Mouse (Mus musculus): Measurements from ENCODE around the gene Tppp3. TPM values are rescaled to one million over a fixed set of nuclear protein-coding genes. Genes with fewer than 3 reads are reported as not detected.

Gene Tppp3
- total and polyA plus RNA-seq, 3 experiments = 0.25 to 0.39 TPM; not detected in 1

GRCm38 (mm10) chr8:105418992-105419391, 52.3 kb downstream of the Tppp3 start:
- Histone ChIP-seq H3K27me3 (replicated peaks) (no peaks in the 10 kb centered on the region), H3K36me3 (replicated peaks in 1 of 2; ENCODE audit: control insufficient read depth in 1 of 2, insufficient read depth in 1 of 2, low read length in 1 of 2) (no peaks in the 10 kb centered on the region), H3K79me2 (replicated peaks; ENCODE audit: control insufficient read depth, extremely low read depth, insufficient read depth, poor library complexity, severe bottlenecking) (no peaks in the 10 kb centered on the region), H3K27ac (ENCODE audit: insufficient read depth, low read depth) (no peak overlapping the region), H3K4me2 (ENCODE audit: insufficient read depth, low read depth, poor library complexity, severe bottlenecking) (no peak overlapping the region), H3K9ac (ENCODE audit: insufficient read depth, low read depth) (no peak overlapping the region), H3K4me1 (ENCODE audit: control insufficient read depth in 1 of 2, insufficient read depth in 2 of 2) (no peaks in the 10 kb centered on the region), H3K9me3 (replicated peaks; ENCODE audit: low read length) (peaks cover 4% of the 10 kb centered on the region), H3K4me3 (replicated peaks in 1 of 3; ENCODE audit: low read depth in 2 of 3, low read length in 2 of 3, poor library complexity in 1 of 3) (no peak overlapping the region)
- in situ Hi-C loops (cut with MboI; ENCODE audit: low pct_ligation_motif_present, low pct_unique_long_range_greater_than_20kb, low sequenced_read_pairs) (no loop called here), dilution Hi-C loops (cut with MboI; ENCODE audit: extremely low pct_ligation_motif_present, extremely low pct_unique_long_range_greater_than_20kb, low sequenced_read_pairs) (no loop called here)
- no peak for DNase-seq (ENCODE audit: extremely low read depth)
- no peak for TF ChIP-seq GABPA (IDR thresholded peaks at IDR 0.05; ENCODE audit: insufficient replicate concordance, low read depth, low read length)
- TF ChIP-seq SIN3A (IDR thresholded peaks at IDR 0.05; ENCODE audit: low read length) = no peak
- TF ChIP-seq SMC3 (IDR thresholded peaks at IDR 0.05; ENCODE audit: low read depth, low read length) = peak; percentile 44
- TF ChIP-seq CTCF (conservative IDR thresholded peaks at IDR 0.05 in 1 of 2, IDR thresholded peaks at IDR 0.05 in 1 of 2; ENCODE audit: low read depth in 2 of 2, low read length in 2 of 2) = peak in 1 of 2 experiments; percentile 56; a peak in 2 of 4 replicates
- TF ChIP-seq RAD21 (IDR thresholded peaks at IDR 0.05; ENCODE audit: low read depth, low read length) = peak; percentile 36
- TF ChIP-seq IRF4 (IDR thresholded peaks at IDR 0.05; ENCODE audit: low read depth, low read length) = no peak

Other genes starting within 250 kb of the Tppp3 start
Only the 20 nearest of the 28 such genes appear.
- 8.6 and 10.5 TPM in 2 replicates for gene Fbxl8, start 206.9 kb downstream of the Tppp3 start, total RNA-seq (2012; rRNA removed)
- gene Fbxl8, start 206.9 kb downstream of the Tppp3 start, total RNA-seq (2014; rRNA removed) = 4.6 and 5.2 TPM in 2 replicates
- gene Fbxl8, start 206.9 kb downstream of the Tppp3 start, polyA plus RNA-seq (2012; ENCODE audit: insufficient read length, low read depth) = 5.4 and 5.9 TPM in 2 replicates
- 0.08 TPM in 1 of 2 replicates, not detected in the other for gene Hsf4, start 201.7 kb downstream of the Tppp3 start, total RNA-seq (2012; rRNA removed)
- gene Hsf4, start 201.7 kb downstream of the Tppp3 start, total RNA-seq (2014; rRNA removed) = not detected in 2 replicates
- not detected in 2 replicates for gene Hsf4, start 201.7 kb downstream of the Tppp3 start, polyA plus RNA-seq (2012; ENCODE audit: insufficient read length, low read depth)
- gene Nol3, start 195.4 kb downstream of the Tppp3 start, total RNA-seq (2012; rRNA removed) = 0.34 and 0.42 TPM in 2 replicates
- not detected in 2 replicates for gene Nol3, start 195.4 kb downstream of the Tppp3 start, total RNA-seq (2014; rRNA removed)
- 0.31 TPM in 1 of 2 replicates, not detected in the other for gene Nol3, start 195.4 kb downstream of the Tppp3 start, polyA plus RNA-seq (2012; ENCODE audit: insufficient read length, low read depth)
- 4.7 and 4.8 TPM in 2 replicates for gene 4931428F04Rik, start 181.7 kb downstream of the Tppp3 start, total RNA-seq (2012; rRNA removed)
- 2.2 and 2.7 TPM in 2 replicates for gene 4931428F04Rik, start 181.7 kb downstream of the Tppp3 start, total RNA-seq (2014; rRNA removed)
- gene 4931428F04Rik, start 181.7 kb downstream of the Tppp3 start, polyA plus RNA-seq (2012; ENCODE audit: insufficient read length, low read depth) = 9.1 and 9.4 TPM in 2 replicates
- gene Exoc3l, start 175.4 kb downstream of the Tppp3 start, total RNA-seq (2012; rRNA removed) = 10.9 and 12.5 TPM in 2 replicates
- 3.9 and 4.4 TPM in 2 replicates for gene Exoc3l, start 175.4 kb downstream of the Tppp3 start, total RNA-seq (2014; rRNA removed)
- gene Exoc3l, start 175.4 kb downstream of the Tppp3 start, polyA plus RNA-seq (2012; ENCODE audit: insufficient read length, low read depth) = 6.3 and 7.5 TPM in 2 replicates
- gene E2f4, start 173.9 kb downstream of the Tppp3 start, total RNA-seq (2012; rRNA removed) = 51.0 and 62.4 TPM in 2 replicates
- gene E2f4, start 173.9 kb downstream of the Tppp3 start, total RNA-seq (2014; rRNA removed) = 34.1 and 39.9 TPM in 2 replicates
- gene E2f4, start 173.9 kb downstream of the Tppp3 start, polyA plus RNA-seq (2012; ENCODE audit: insufficient read length, low read depth) = 165 and 198 TPM in 2 replicates
- 1.4 and 1.6 TPM in 2 replicates for gene Elmo3, start 165.9 kb downstream of the Tppp3 start, total RNA-seq (2012; rRNA removed)
- 0.72 and 0.77 TPM in 2 replicates for gene Elmo3, start 165.9 kb downstream of the Tppp3 start, total RNA-seq (2014; rRNA removed)
- gene Elmo3, start 165.9 kb downstream of the Tppp3 start, polyA plus RNA-seq (2012; ENCODE audit: insufficient read length, low read depth) = 1.3 and 2.4 TPM in 2 replicates
- 1.7 and 1.8 TPM in 2 replicates for gene Lrrc29, start 145.2 kb downstream of the Tppp3 start, total RNA-seq (2012; rRNA removed)
- 0.73 and 1.4 TPM in 2 replicates for gene Lrrc29, start 145.2 kb downstream of the Tppp3 start, total RNA-seq (2014; rRNA removed)
- 1.4 and 1.8 TPM in 2 replicates for gene Lrrc29, start 145.2 kb downstream of the Tppp3 start, polyA plus RNA-seq (2012; ENCODE audit: insufficient read length, low read depth)
- gene Tmem208, start 145.2 kb downstream of the Tppp3 start, total RNA-seq (2012; rRNA removed) = 88.1 and 113 TPM in 2 replicates
- 133 and 135 TPM in 2 replicates for gene Tmem208, start 145.2 kb downstream of the Tppp3 start, total RNA-seq (2014; rRNA removed)
- gene Tmem208, start 145.2 kb downstream of the Tppp3 start, polyA plus RNA-seq (2012; ENCODE audit: insufficient read length, low read depth) = 76.2 and 99.9 TPM in 2 replicates
- 3.1 and 3.5 TPM in 2 replicates for gene Fhod1, start 123.6 kb downstream of the Tppp3 start, total RNA-seq (2012; rRNA removed)
- 0.81 and 1.8 TPM in 2 replicates for gene Fhod1, start 123.6 kb downstream of the Tppp3 start, total RNA-seq (2014; rRNA removed)
- gene Fhod1, start 123.6 kb downstream of the Tppp3 start, polyA plus RNA-seq (2012; ENCODE audit: insufficient read length, low read depth) = 7.4 and 8.1 TPM in 2 replicates
- 3.5 and 4.5 TPM in 2 replicates for gene Slc9a5, start 122.7 kb downstream of the Tppp3 start, total RNA-seq (2012; rRNA removed)
- 0.72 and 0.95 TPM in 2 replicates for gene Slc9a5, start 122.7 kb downstream of the Tppp3 start, total RNA-seq (2014; rRNA removed)
- gene Slc9a5, start 122.7 kb downstream of the Tppp3 start, polyA plus RNA-seq (2012; ENCODE audit: insufficient read length, low read depth) = 3.1 and 3.5 TPM in 2 replicates
- gene Plekhg4, start 98.3 kb downstream of the Tppp3 start, total RNA-seq (2012; rRNA removed) = 0.80 and 1.1 TPM in 2 replicates
- 0.44 and 0.59 TPM in 2 replicates for gene Plekhg4, start 98.3 kb downstream of the Tppp3 start, total RNA-seq (2014; rRNA removed)
- 0.33 and 0.54 TPM in 2 replicates for gene Plekhg4, start 98.3 kb downstream of the Tppp3 start, polyA plus RNA-seq (2012; ENCODE audit: insufficient read length, low read depth)
- gene Kctd19, start 58.0 kb downstream of the Tppp3 start, total RNA-seq (2012; rRNA removed) = 0.08 TPM in 1 of 2 replicates, not detected in the other
- not detected in 2 replicates for gene Kctd19, start 58.0 kb downstream of the Tppp3 start, total RNA-seq (2014; rRNA removed)
- 0.22 TPM in 1 of 2 replicates, not detected in the other for gene Kctd19, start 58.0 kb downstream of the Tppp3 start, polyA plus RNA-seq (2012; ENCODE audit: insufficient read length, low read depth)
- gene Lrrc36, start 58.0 kb downstream of the Tppp3 start, total RNA-seq (2012; rRNA removed) = 0.34 and 0.38 TPM in 2 replicates
- gene Lrrc36, start 58.0 kb downstream of the Tppp3 start, total RNA-seq (2014; rRNA removed) = 0.26 TPM in 1 of 2 replicates, not detected in the other
- 0.19 TPM in 2 replicates for gene Lrrc36, start 58.0 kb downstream of the Tppp3 start, polyA plus RNA-seq (2012; ENCODE audit: insufficient read length, low read depth)
- gene Zdhhc1, start 25.4 kb upstream of the Tppp3 start, total RNA-seq (2012; rRNA removed) = 2.1 and 2.6 TPM in 2 replicates
- gene Zdhhc1, start 25.4 kb upstream of the Tppp3 start, total RNA-seq (2014; rRNA removed) = 0.86 and 1.6 TPM in 2 replicates
- gene Zdhhc1, start 25.4 kb upstream of the Tppp3 start, polyA plus RNA-seq (2012; ENCODE audit: insufficient read length, low read depth) = 2.6 and 3.6 TPM in 2 replicates
- gene Hsd11b2, start 47.2 kb upstream of the Tppp3 start, total RNA-seq (2012; rRNA removed) = not detected in 2 replicates
- not detected in 2 replicates for gene Hsd11b2, start 47.2 kb upstream of the Tppp3 start, total RNA-seq (2014; rRNA removed)
- not detected in 2 replicates for gene Hsd11b2, start 47.2 kb upstream of the Tppp3 start, polyA plus RNA-seq (2012; ENCODE audit: insufficient read length, low read depth)
- 38.0 and 48.8 TPM in 2 replicates for gene Atp6v0d1, start 94.5 kb upstream of the Tppp3 start, total RNA-seq (2012; rRNA removed)
- gene Atp6v0d1, start 94.5 kb upstream of the Tppp3 start, total RNA-seq (2014; rRNA removed) = 51.0 and 55.3 TPM in 2 replicates
- 48.8 and 53.6 TPM in 2 replicates for gene Atp6v0d1, start 94.5 kb upstream of the Tppp3 start, polyA plus RNA-seq (2012; ENCODE audit: insufficient read length, low read depth)
- 1.5 and 1.7 TPM in 2 replicates for gene Ripor1, start 133.7 kb upstream of the Tppp3 start, total RNA-seq (2012; rRNA removed)
- 0.24 and 0.28 TPM in 2 replicates for gene Ripor1, start 133.7 kb upstream of the Tppp3 start, total RNA-seq (2014; rRNA removed)
- 5.8 and 7.2 TPM in 2 replicates for gene Ripor1, start 133.7 kb upstream of the Tppp3 start, polyA plus RNA-seq (2012; ENCODE audit: insufficient read length, low read depth)
- 42.3 and 47.2 TPM in 2 replicates for gene Ctcf, start 165.0 kb upstream of the Tppp3 start, total RNA-seq (2012; rRNA removed)
- gene Ctcf, start 165.0 kb upstream of the Tppp3 start, total RNA-seq (2014; rRNA removed) = 48.3 and 52.4 TPM in 2 replicates
- gene Ctcf, start 165.0 kb upstream of the Tppp3 start, polyA plus RNA-seq (2012; ENCODE audit: insufficient read length, low read depth) = 97.9 and 107 TPM in 2 replicates
- gene Agrp, start 165.9 kb upstream of the Tppp3 start, total RNA-seq (2012; rRNA removed) = 0.21 and 0.30 TPM in 2 replicates
- gene Agrp, start 165.9 kb upstream of the Tppp3 start, total RNA-seq (2014; rRNA removed) = not detected in 2 replicates
- not detected in 2 replicates for gene Agrp, start 165.9 kb upstream of the Tppp3 start, polyA plus RNA-seq (2012; ENCODE audit: insufficient read length, low read depth)